Mouse (Mus musculus): ENCODE measurements around the gene Psd.

The Psd gene

GRCm38 (mm10) chr19:46305432-46306267 lies 21.3 kb downstream of the Psd start:
- DNase-seq (ENCODE audit: low read depth, low spot score) = peak; percentile 96

GRCm38 (mm10) chr19:46304908-46305333 lies 22.0 kb downstream of the Psd start:
- no peak for DNase-seq (ENCODE audit: low read depth, low spot score)

GRCm38 (mm10) chr19:46304216-46304841 lies 22.6 kb downstream of the Psd start, which contains the start of gene Nfkb2:
Gene Nfkb2, plus strand, starts transcription at chr19:46304320.
- peak; percentile 95 for DNase-seq (ENCODE audit: low read depth, low spot score)

- no peak for DNase-seq (ENCODE audit: low read depth, low spot score)
These were observed 23.4 kb downstream of the Psd start for GRCm38 (mm10) chr19:46303251-46304215.

GRCm38 (mm10) chr19:46302551-46302950 lies 24.4 kb downstream of the Psd start:
- DNase-seq (ENCODE audit: low read depth, low spot score) = no peak

GRCm38 (mm10) chr19:46300294-46301045 lies 26.5 kb downstream of the Psd start:
- no peak for DNase-seq (ENCODE audit: low read depth, low spot score)

GRCm38 (mm10) chr19:46296938-46297337 lies 30.0 kb downstream of the Psd start:
- no peak for DNase-seq (ENCODE audit: low read depth, low spot score)

- no peak for DNase-seq (ENCODE audit: low read depth, low spot score)
These were observed 36.3 kb downstream of the Psd start for GRCm38 (mm10) chr19:46290535-46291105.

GRCm38 (mm10) chr19:46287566-46287965 lies 39.4 kb downstream of the Psd start:
- no peak for DNase-seq (ENCODE audit: low read depth, low spot score)

GRCm38 (mm10) chr19:46286926-46287325 lies 40.0 kb downstream of the Psd start:
- DNase-seq (ENCODE audit: low read depth, low spot score) = no peak

- DNase-seq (ENCODE audit: low read depth, low spot score) = no peak
These were observed 40.9 kb downstream of the Psd start for GRCm38 (mm10) chr19:46286047-46286446.

- no peak for DNase-seq (ENCODE audit: low read depth, low spot score)
These were observed 41.3 kb downstream of the Psd start for GRCm38 (mm10) chr19:46285631-46286030.

GRCm38 (mm10) chr19:46284686-46285085 lies 42.3 kb downstream of the Psd start:
- DNase-seq (ENCODE audit: low read depth, low spot score) = no peak

GRCm38 (mm10) chr19:46282081-46282849 lies 44.7 kb downstream of the Psd start:
- no peak for DNase-seq (ENCODE audit: low read depth, low spot score)

- peak; percentile 48 for DNase-seq (ENCODE audit: low read depth, low spot score)
These were observed 51.6 kb downstream of the Psd start for GRCm38 (mm10) chr19:46275307-46275706.

- peak; percentile 6 for DNase-seq (ENCODE audit: low read depth, low spot score)
These were observed 62.2 kb downstream of the Psd start for GRCm38 (mm10) chr19:46264762-46265161.

All from CD4-positive, CD25-positive, alpha-beta regulatory T cell, adult 2 months (primary cell).